Mouse (Mus musculus) gastrocnemius, postnatal 14 days (tissue): Measurements from ENCODE around the gene Tor1aip1. TPM values are rescaled to one million over a fixed set of nuclear protein-coding genes. Genes with fewer than 3 reads are reported as not detected.

Experiments
- DNase-seq: peaks from one replicate; pipeline ENCODE4 v3.0.0; 2021; ENCODE audit warnings: mixed read lengths
- intact Hi-C: fragments of 180-260 bp; cut with DNase I; formaldehyde crosslinking; loops from one replicate; pipeline ENCODE4 v1.15.1; 2025; ENCODE audit warnings: low total_unique reads
- total RNA-seq, 2 experiments: library from RNA; stranded (reverse); gene quantifications; 2 replicates each; pipeline ENCODE4 v1.2.3; 2021

The Tor1aip1 gene
- total RNA-seq, 2 experiments from 2014 or later, result 67.7 to 78.5 TPM

- peak; percentile 99 for DNase-seq
- intact Hi-C loops, result no loop called here
Measured at GRCm38 (mm10) chr1:155973068-155973718, 63.1 kb downstream of the Tor1aip1 start, which contains the start of gene Cep350. Gene Cep350 (minus strand): TSS chr1:155973255.

DNA sequence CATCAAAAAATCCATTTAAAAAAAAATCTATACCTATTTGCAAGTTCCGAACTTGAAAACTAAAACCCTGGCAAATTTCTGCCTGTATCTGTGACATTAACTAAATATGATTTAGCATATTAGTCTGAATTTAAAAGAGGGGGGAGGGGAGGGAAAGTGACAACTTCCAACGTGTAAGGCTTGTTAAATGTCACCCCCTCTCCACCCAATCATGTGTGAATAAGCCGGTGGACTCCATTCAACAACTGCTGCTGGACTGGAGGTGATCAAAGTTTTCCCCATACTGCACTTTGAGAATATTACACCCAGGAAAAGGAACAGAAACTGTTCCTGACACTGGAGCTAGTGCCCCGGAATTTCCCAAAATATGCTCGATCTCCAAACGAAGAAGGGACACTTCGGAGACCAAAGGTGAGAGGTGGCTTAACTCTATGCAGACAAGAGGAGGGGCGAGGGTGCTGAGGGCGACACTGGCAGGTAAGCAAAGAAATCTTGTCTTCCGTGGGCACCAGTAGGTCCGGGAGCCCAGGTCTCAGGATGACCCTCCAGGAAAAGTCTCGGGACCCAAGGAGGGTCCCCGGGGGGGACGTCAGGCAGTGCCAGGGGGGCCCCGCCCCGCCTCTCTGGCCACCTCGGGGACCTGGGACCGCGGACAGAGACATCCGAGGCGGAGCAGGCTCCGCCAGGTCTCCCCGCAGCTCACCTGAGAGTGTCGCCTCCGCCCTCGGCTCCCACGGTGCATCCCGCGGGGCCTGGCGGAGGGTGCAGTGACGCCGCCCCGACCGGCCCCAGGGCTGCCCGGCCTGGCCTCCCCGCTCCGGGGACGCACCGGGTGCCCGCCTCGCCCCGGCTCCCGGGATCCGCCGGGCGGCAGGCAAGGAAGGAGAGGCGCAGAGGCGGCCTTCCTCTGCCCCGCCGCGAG is 63.9 kb downstream of the Tor1aip1 start:
- DNase-seq, result no peak
- intact Hi-C loops, result no loop called here

Other genes starting within 250 kb of the Tor1aip1 start
- gene Qsox1, start 223.6 kb downstream of the Tor1aip1 start, total RNA-seq, result 10 to 100 TPM; 32.3 to 33.3 TPM
- 10 to 100 TPM; 28.5 to 33.1 TPM for gene Cep350, start 63.2 kb downstream of the Tor1aip1 start, total RNA-seq
- 10 to 100 TPM; 49.5 to 55.4 TPM for gene Tor1aip2, start 1.1 kb downstream of the Tor1aip1 start, total RNA-seq
- gene Fam163a, start 168.5 kb upstream of the Tor1aip1 start, total RNA-seq, result not detected